ENCODE assay signal across 8 mouse cellular contexts in genomic region chr3:89430171-89431159, GRCm38 (mm10). TPM values are rescaled to one million over a fixed set of nuclear protein-coding genes. Genes with fewer than 3 reads are reported as not detected.
DNase-seq lines count a peak whose midpoint lies in the region; ATAC-seq and TF ChIP-seq lines count a peak whose summit lies in the region.

TSS of gene Pygo2 (plus strand) at chr3:89430214.

- H3K36me3 ChIP-seq in forebrain, embryonic 11.5 days (ENCODE audit: control insufficient read depth, insufficient read depth, low read length): peaks cover 4% of the 10 kb centered on the region
- peaks cover 38% of the 10 kb centered on the region for H3K36me3 ChIP-seq in heart, embryonic 16.5 days (ENCODE audit: control insufficient read depth, insufficient read depth)
- peaks cover 36% of the 10 kb centered on the region for H3K36me3 ChIP-seq in liver, embryonic 16.5 days (ENCODE audit: control insufficient read depth, insufficient read depth)
- peaks cover 41% of the 10 kb centered on the region for H3K36me3 ChIP-seq in neural tube, embryonic 13.5 days
- no peaks in the 10 kb centered on the region; the same call in 1 of the 2 replicates for H3K36me3 ChIP-seq in testis, adult 2 months (ENCODE audit: control insufficient read depth, insufficient read depth, low read length)

- TF ChIP-seq POLR2A in testis, adult 2 months (IDR thresholded peaks at IDR 0.05; ENCODE audit: control insufficient read depth, low read depth, low read length): peak; percentile 64

- peak within 1 kb of the TSS; percentile 88 for H3K9ac ChIP-seq in forebrain, embryonic 11.5 days (ENCODE audit: low read length)
- H3K9ac ChIP-seq in heart, embryonic 16.5 days (ENCODE audit: low read length): peak within 1 kb of the TSS; percentile 93
- H3K9ac ChIP-seq in liver, embryonic 16.5 days (ENCODE audit: low read depth, low read length): peak within 1 kb of the TSS; percentile 94
- peak within 1 kb of the TSS; percentile 87 for H3K9ac ChIP-seq in neural tube, embryonic 13.5 days

- peaks cover 9% of the 10 kb centered on the region; the same call in 1 of the 2 replicates for H3K4me1 ChIP-seq in forebrain, embryonic 11.5 days (replicated peaks; ENCODE audit: control insufficient read depth, insufficient read depth, low read length)
- peaks cover 9% of the 10 kb centered on the region for H3K4me1 ChIP-seq in heart, embryonic 16.5 days (ENCODE audit: control insufficient read depth, insufficient read depth, low read length)
- H3K4me1 ChIP-seq in liver, embryonic 16.5 days (ENCODE audit: control insufficient read depth, low read depth, low read length): peaks cover 30% of the 10 kb centered on the region
- H3K4me1 ChIP-seq in neural tube, embryonic 13.5 days (replicated peaks): peaks cover 30% of the 10 kb centered on the region
- H3K4me1 ChIP-seq in testis, adult 2 months (ENCODE audit: control insufficient read depth, insufficient read depth, low read length): peaks cover 7% of the 10 kb centered on the region

- ATAC-seq in forebrain, embryonic 11.5 days (replicated peaks; ENCODE audit: low FRiP score): peak; percentile 97
- ATAC-seq in heart, embryonic 16.5 days (replicated peaks; ENCODE audit: extremely low read depth, insufficient read depth, low FRiP score): peak; percentile 99
- peak; percentile 98 for ATAC-seq in liver, embryonic 16.5 days (ENCODE audit: low read depth)
- ATAC-seq in neural tube, embryonic 13.5 days (ENCODE audit: low read depth): peak; percentile 97

- peak within 1 kb of the TSS; percentile 68 for H3K27ac ChIP-seq in forebrain, embryonic 11.5 days (ENCODE audit: low read depth, low read length)
- peak within 1 kb of the TSS; percentile 80 for H3K27ac ChIP-seq in heart, embryonic 16.5 days (ENCODE audit: low read length)
- H3K27ac ChIP-seq in liver, embryonic 16.5 days (ENCODE audit: low read length): peak within 1 kb of the TSS; percentile 86
- peak within 1 kb of the TSS; percentile 86 for H3K27ac ChIP-seq in neural tube, embryonic 13.5 days (replicated peaks)
- peak within 1 kb of the TSS; percentile 89 for H3K27ac ChIP-seq in testis, adult 2 months (ENCODE audit: control insufficient read depth, insufficient read depth, low read depth, low read length)

- no peak for TF ChIP-seq CTCF in testis, adult 2 months (IDR thresholded peaks at IDR 0.05; ENCODE audit: control insufficient read depth, insufficient read depth, insufficient replicate concordance, low read depth, low read length)

- peak within 1 kb of the TSS; percentile 97 for H3K4me3 ChIP-seq in forebrain, embryonic 11.5 days (ENCODE audit: low read depth, low read length)
- peak within 1 kb of the TSS; percentile 80 for H3K4me3 ChIP-seq in heart, embryonic 16.5 days (ENCODE audit: low read length)
- peak within 1 kb of the TSS; percentile 91 for H3K4me3 ChIP-seq in liver, embryonic 16.5 days (ENCODE audit: low read depth, low read length)
- peak within 1 kb of the TSS; percentile 73 for H3K4me3 ChIP-seq in neural tube, embryonic 13.5 days
- peak within 1 kb of the TSS; percentile 96 for H3K4me3 ChIP-seq in testis, adult 2 months (ENCODE audit: control insufficient read depth, low read depth, low read length)

- H3K27me3 ChIP-seq in forebrain, embryonic 11.5 days (ENCODE audit: control insufficient read depth, insufficient read depth, low read length): no peaks in the 10 kb centered on the region
- no peaks in the 10 kb centered on the region for H3K27me3 ChIP-seq in heart, embryonic 16.5 days (ENCODE audit: control insufficient read depth, insufficient read depth, low read length)
- H3K27me3 ChIP-seq in liver, embryonic 16.5 days (ENCODE audit: control insufficient read depth, insufficient read depth, low read depth, low read length): no peaks in the 10 kb centered on the region
- no peaks in the 10 kb centered on the region for H3K27me3 ChIP-seq in neural tube, embryonic 13.5 days
- H3K27me3 ChIP-seq in testis, adult 2 months (ENCODE audit: control insufficient read depth, insufficient read depth, low read length): no peaks in the 10 kb centered on the region

- peak; percentile 89 for DNase-seq in CD8-positive naive resting alpha-beta T cell, adult 2 months (ENCODE audit: low read depth in 2 of 2, low spot score in 2 of 2)
- peak; percentile 82 for DNase-seq in c-Kit-positive CD71-negative TER-119-negative erythroid progenitor cells, embryonic 14.5 days (ENCODE audit: low read depth)
- peak; percentile 98 for DNase-seq in forebrain, embryonic 11.5 days (ENCODE audit: low spot score)
- peak; percentile 96 to 98 for DNase-seq in kidney, postnatal 4 days

- H3K4me2 ChIP-seq in forebrain, embryonic 11.5 days (ENCODE audit: low read depth, low read length, severe bottlenecking): peak within 1 kb of the TSS; percentile 89
- H3K4me2 ChIP-seq in heart, embryonic 16.5 days (ENCODE audit: low read depth, low read length): peak within 1 kb of the TSS; percentile 73
- H3K4me2 ChIP-seq in liver, embryonic 16.5 days (ENCODE audit: low read depth, low read length): peak within 1 kb of the TSS; percentile 91
- H3K4me2 ChIP-seq in neural tube, embryonic 13.5 days: peak within 1 kb of the TSS; percentile 80

- no peaks in the 10 kb centered on the region for H3K9me3 ChIP-seq in forebrain, embryonic 11.5 days (ENCODE audit: control insufficient read depth, low read length)
- H3K9me3 ChIP-seq in heart, embryonic 16.5 days (replicated peaks; ENCODE audit: control insufficient read depth, low read length): no peaks in the 10 kb centered on the region
- no peaks in the 10 kb centered on the region for H3K9me3 ChIP-seq in liver, embryonic 16.5 days (replicated peaks; ENCODE audit: control insufficient read depth, low read length)
- no peaks in the 10 kb centered on the region for H3K9me3 ChIP-seq in neural tube, embryonic 13.5 days

- 2% methylated on average over 68 of the region's 68 CpGs for WGBS in forebrain, embryonic 11.5 days
- 2% methylated on average over 67 of the region's 68 CpGs for WGBS in heart, embryonic 16.5 days
- 2% methylated on average over 68 of the region's 68 CpGs for WGBS in liver, embryonic 16.5 days (ENCODE audit: insufficient replicate concordance)
- 3% methylated on average over 68 of the region's 68 CpGs for WGBS in neural tube, embryonic 13.5 days

RNA-seq across cellular contexts. Expression of gene Pygo2, which starts in this region (rescaled TPM):
- 53.9 and 60.6 TPM in 2 replicates for polyA plus RNA-seq in forebrain, embryonic 11.5 days (2014; fragmentation: Nextera tagmentation; extraction: Ambion mirVana)
- polyA plus RNA-seq in heart, embryonic 16.5 days (2015; fragmentation: Nextera tagmentation; extraction: Ambion mirVana): 21.8 and 24.0 TPM in 2 replicates
- 6.6 and 8.7 TPM in 2 replicates for polyA plus RNA-seq in liver, embryonic 16.5 days (2015; fragmentation: Nextera tagmentation; extraction: Ambion mirVana)
- polyA plus RNA-seq in neural tube, embryonic 13.5 days (2015; fragmentation: Nextera tagmentation; extraction: Ambion mirVana): 40.4 and 47.7 TPM in 2 replicates
- polyA plus RNA-seq in testis, adult 2 months (2012; rRNA removed): 18.1 and 19.6 TPM in 2 replicates

Comparison
In these comparisons a context has a peak if more than half of its experiments do, and no peak if none do; other contexts are left out.
1. Peak in every context shown above with its lines: DNase-seq, ATAC-seq, H3K4me3 ChIP-seq and H3K27ac ChIP-seq.